Mouse (Mus musculus) cerebellum, adult 2 months (tissue): ENCODE results near the gene Rfc2.

ENCODE experiments used
- CTCF ChIP-seq: fragments of 200-500 bp; IDR thresholded peaks from 2 replicates; pipeline ENCODE4 v1.5.1; 2011; ENCODE audit warnings: low read depth, mild to moderate bottlenecking, control low read depth, low read length, moderate library complexity, borderline replicate concordance; ENCODE audit not compliant: insufficient read depth
- POLR2A ChIP-seq: fragments of 200-500 bp; IDR thresholded peaks from 2 replicates; pipeline ENCODE4 v1.6.1; 2011; ENCODE audit warnings: low read length, control low read depth, borderline replicate concordance; ENCODE audit not compliant: insufficient read depth

GRCm38 (mm10) chr5:134614296-134614695, 33.1 kb downstream of the Rfc2 start:
- no peak for TF ChIP-seq CTCF
- no peak for TF ChIP-seq POLR2A
